Mouse (Mus musculus): ENCODE measurements at regions not wholly inside any gene's neighbourhood (a gene's known extent, or its start where the extent isn't known, plus 50 kb on each side); places are given as distances from the start of the nearest gene placed in this dataset.

- TF ChIP-seq CTCF (IDR thresholded peaks at IDR 0.05; ENCODE audit: extremely low read depth, insufficient read depth, low read length) (no peak), POLR2A (IDR thresholded peaks at IDR 0.05; ENCODE audit: extremely low read depth, insufficient read depth, low read length) (no peak)
These were observed 69.9 kb upstream of the Gm47985 start for GRCm38 (mm10) chr1:151112390-151112789.

Measured in cortical plate, adult 2 months (tissue).